Mouse (Mus musculus): ENCODE measurements around the gene Syap1.
"Not testable (repeated sequence)": the region's sequence is repeated elsewhere in the genome, so short reads cannot be mapped to it uniquely, and the experiment has no call there.

The Syap1 gene

GRCm38 (mm10) chrX:162830313-162830712 is 57.9 kb downstream of the Syap1 start:
- not testable (repeated sequence) for DNase-seq (ENCODE audit: low spot score)

GRCm38 (mm10) chrX:162829741-162830140 is 58.5 kb downstream of the Syap1 start:
- peak; percentile 72 for DNase-seq (ENCODE audit: low spot score)

- DNase-seq (ENCODE audit: low spot score): peak; percentile 98
Measured at GRCm38 (mm10) chrX:162829203-162829708, 59.0 kb downstream of the Syap1 start, which contains the start of gene Txlng. Gene Txlng, minus strand, starts transcription at chrX:162829454.

GRCm38 (mm10) chrX:162828783-162829182 is 59.5 kb downstream of the Syap1 start:
- DNase-seq (ENCODE audit: low spot score): no peak

GRCm38 (mm10) chrX:162828016-162828415 is 60.2 kb downstream of the Syap1 start:
- DNase-seq (ENCODE audit: low spot score): peak; percentile 81
